Mouse (Mus musculus) myocyte (in vitro differentiated cells): ENCODE measurements around the gene Ube2d1. TPM values are rescaled to one million over a fixed set of nuclear protein-coding genes. Genes with fewer than 3 reads are reported as not detected.

Experiments
- H3K27me3 ChIP-seq: one replicate; pipeline ENCODE4 v1.6.1; 2011; ENCODE audit not compliant: control insufficient read depth, insufficient read depth, insufficient read length
- H3K36me3 ChIP-seq: one replicate; pipeline ENCODE4 v1.6.1; 2011; ENCODE audit not compliant: control insufficient read depth, insufficient read depth
- H3K4me2 ChIP-seq: one replicate; pipeline ENCODE4 v1.6.1; 2011; ENCODE audit warnings: low read depth, control low read depth
- H3K4me3 ChIP-seq: one replicate; pipeline ENCODE4 v1.5.1; 2011; ENCODE audit warnings: mild to moderate bottlenecking, control low read depth, moderate library complexity
- H3K79me2 ChIP-seq: one replicate; pipeline ENCODE4 v1.6.1; 2011; ENCODE audit not compliant: control insufficient read depth, insufficient read depth
- H3ac ChIP-seq: one replicate; pipeline ENCODE4 v1.6.1; 2011; ENCODE audit not compliant: control insufficient read depth, insufficient read length
- CEBPB ChIP-seq: IDR thresholded peaks from 2 replicates; pipeline ENCODE4 v1.6.1; 2011; ENCODE audit warnings: mild to moderate bottlenecking, moderate library complexity; ENCODE audit not compliant: poor library complexity, insufficient read depth, severe bottlenecking
- E2F4 ChIP-seq: IDR thresholded peaks from one replicate; pipeline ENCODE4 v1.6.1; 2011; ENCODE audit warnings: mild to moderate bottlenecking, control low read depth, moderate library complexity; ENCODE audit not compliant: insufficient read depth
- MAX ChIP-seq: IDR thresholded peaks from one replicate; pipeline ENCODE4 v1.6.1; 2011; ENCODE audit warnings: low read depth, mild to moderate bottlenecking, control low read depth
- MYOD1 ChIP-seq, 3 experiments: IDR thresholded peaks; one replicate each; pipeline ENCODE4 v1.6.1; 2011; ENCODE audit warnings: control low read depth in 2 of 3, low read depth in 2 of 3, mild to moderate bottlenecking in 2 of 3, moderate library complexity in 1 of 3; ENCODE audit not compliant: insufficient read length in 2 of 3, control insufficient read depth in 1 of 3
- MYOG ChIP-seq, 3 experiments: IDR thresholded peaks; one replicate each; pipeline ENCODE4 v1.6.1; 2011; ENCODE audit warnings: control low read depth in 2 of 3, low read depth in 2 of 3, mild to moderate bottlenecking in 2 of 3; ENCODE audit not compliant: insufficient read length in 2 of 3, control insufficient read depth in 1 of 3, insufficient read depth in 1 of 3
- POLR2A ChIP-seq: IDR thresholded peaks from one replicate; pipeline ENCODE4 v1.6.1; 2011; ENCODE audit warnings: low read depth, mild to moderate bottlenecking, control low read depth, moderate library complexity; ENCODE audit not compliant: insufficient read length
- POLR2AphosphoS2 ChIP-seq: IDR thresholded peaks from one replicate; pipeline ENCODE4 v1.6.1; 2011; ENCODE audit warnings: low read depth, control low read depth; ENCODE audit not compliant: insufficient read length
- REST ChIP-seq: IDR thresholded peaks from one replicate; pipeline ENCODE4 v1.6.1; 2011; ENCODE audit warnings: mild to moderate bottlenecking, control low read depth, moderate library complexity; ENCODE audit not compliant: insufficient read depth, insufficient read length
- SRF ChIP-seq: IDR thresholded peaks from one replicate; pipeline ENCODE4 v1.6.1; 2011; ENCODE audit warnings: low read depth; ENCODE audit not compliant: control insufficient read depth, insufficient read length
- TCF12 ChIP-seq: IDR thresholded peaks from one replicate; pipeline ENCODE4 v1.6.1; 2011; ENCODE audit warnings: mild to moderate bottlenecking, control low read depth; ENCODE audit not compliant: poor library complexity, insufficient read depth, severe bottlenecking
- TCF3 ChIP-seq: IDR thresholded peaks from one replicate; pipeline ENCODE4 v1.6.1; 2011; ENCODE audit warnings: low read depth, control low read depth; ENCODE audit not compliant: insufficient read length
- USF1 ChIP-seq: IDR thresholded peaks from one replicate; pipeline ENCODE4 v1.6.1; 2011; ENCODE audit warnings: low read depth, mild to moderate bottlenecking, control low read depth, moderate library complexity
- polyA plus RNA-seq: library from polyadenylated mRNA; unstranded; fragments of >200 nt; fragmentation: generic; extraction: Trizol; gene quantifications from one replicate; pipeline ENCODE4 v1.2.1, GENCODE M21; 2012; ENCODE audit warnings: missing spikeins

Ube2d1 gene
- polyA plus RNA-seq, 1 experiment: 69.3 TPM

DNA sequence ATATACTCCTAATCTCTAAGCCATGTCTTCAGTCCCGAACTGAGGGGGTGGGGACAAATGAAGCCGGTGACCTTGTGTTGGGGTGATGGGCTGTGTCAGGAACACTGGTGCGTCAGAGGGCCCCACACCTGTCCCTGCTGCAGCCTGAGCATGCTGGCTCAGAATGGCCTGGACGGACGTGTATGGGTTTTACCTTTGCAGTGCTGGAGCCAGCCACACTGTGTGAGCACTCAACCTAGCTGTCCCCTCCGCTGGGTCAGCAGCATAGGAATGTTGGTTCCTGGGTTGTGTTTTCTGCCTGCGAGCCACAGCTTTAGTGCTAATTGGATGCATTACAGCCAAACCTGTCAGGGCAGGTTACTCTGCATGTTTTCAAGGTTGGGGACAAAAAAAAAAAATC, 41.1 kb upstream of the Ube2d1 start:
- no peak overlapping the region for H3ac ChIP-seq
- no peaks in the 10 kb centered on the region for H3K27me3 ChIP-seq
- peaks cover 9% of the 10 kb centered on the region for H3K36me3 ChIP-seq
- no peak for TF ChIP-seq MYOD1 (IDR thresholded peaks at IDR 0.05; ENCODE audit: control insufficient read depth in 1 of 3, insufficient read length in 2 of 3, low read depth in 2 of 3)
- TF ChIP-seq MYOG (IDR thresholded peaks at IDR 0.05; ENCODE audit: control insufficient read depth in 1 of 3, insufficient read depth in 1 of 3, insufficient read length in 2 of 3, low read depth in 2 of 3): no peak
- TF ChIP-seq CEBPB: no peak
- TF ChIP-seq REST: no peak
- TF ChIP-seq MAX: no peak
- TF ChIP-seq E2F4: no peak
- no peak for TF ChIP-seq USF1
- no peak for TF ChIP-seq TCF12
- no peak for TF ChIP-seq POLR2A
- no peak for TF ChIP-seq SRF
- no peak for TF ChIP-seq TCF3
- TF ChIP-seq POLR2AphosphoS2: no peak
- H3K4me3 ChIP-seq: no peak overlapping the region
- no peak overlapping the region for H3K4me2 ChIP-seq
- H3K79me2 ChIP-seq: no peaks in the 10 kb centered on the region

DNA sequence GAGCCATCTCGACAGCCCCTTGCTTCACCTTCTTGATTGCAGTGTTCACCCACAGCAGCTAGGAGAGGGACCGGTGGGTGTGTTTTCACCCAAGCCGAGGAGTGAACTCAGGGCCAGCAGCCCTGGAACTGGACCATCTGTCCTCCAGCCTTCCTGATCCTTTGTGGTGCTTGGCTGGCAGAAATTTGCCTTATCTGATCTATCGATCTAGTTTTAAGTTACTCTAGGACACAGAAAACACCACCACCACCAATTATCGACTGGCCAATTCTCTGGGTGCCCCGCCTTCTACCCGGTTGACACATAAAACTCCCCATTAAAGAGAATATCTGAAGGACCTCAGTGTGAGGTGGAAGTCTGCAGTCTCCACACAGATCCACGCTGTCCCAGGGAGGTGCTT, 38.6 kb upstream of the Ube2d1 start:
- Histone ChIP-seq H3K36me3 (no peaks in the 10 kb centered on the region), H3K4me3 (no peak overlapping the region), H3K79me2 (no peaks in the 10 kb centered on the region), H3K4me2 (no peak overlapping the region), H3ac (no peak overlapping the region), H3K27me3 (no peaks in the 10 kb centered on the region)
- TF ChIP-seq REST (no peak), MAX (no peak), MYOD1 (IDR thresholded peaks at IDR 0.05; ENCODE audit: control insufficient read depth in 1 of 3, insufficient read length in 2 of 3, low read depth in 2 of 3) (no peak), POLR2AphosphoS2 (no peak), USF1 (no peak), SRF (no peak), TCF12 (no peak), CEBPB (no peak), TCF3 (no peak), E2F4 (no peak), POLR2A (no peak), MYOG (IDR thresholded peaks at IDR 0.05; ENCODE audit: control insufficient read depth in 1 of 3, insufficient read depth in 1 of 3, insufficient read length in 2 of 3, low read depth in 2 of 3) (no peak)

DNA sequence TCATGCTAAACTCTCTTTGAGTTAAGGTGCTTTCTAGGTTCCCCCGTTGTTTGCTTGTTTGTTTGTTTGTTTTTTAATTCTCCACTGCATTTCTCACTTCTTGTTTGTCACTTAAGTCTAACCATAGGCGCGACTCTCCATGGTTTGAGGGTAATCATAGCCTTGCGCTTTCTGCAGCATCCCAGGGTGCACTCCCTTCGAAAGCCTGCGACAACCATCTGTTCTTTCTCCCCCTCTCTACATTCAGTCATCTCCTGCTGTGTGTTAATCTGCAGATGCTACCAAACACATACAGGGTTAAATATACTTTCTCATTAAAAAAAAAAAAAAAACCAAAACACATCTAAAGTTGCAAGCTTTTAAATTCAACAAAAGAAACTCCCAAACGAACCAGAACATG, 31.4 kb upstream of the Ube2d1 start:
- TF ChIP-seq TCF3: no peak
- TF ChIP-seq REST: no peak
- no peak for TF ChIP-seq MYOG (IDR thresholded peaks at IDR 0.05; ENCODE audit: control insufficient read depth in 1 of 3, insufficient read depth in 1 of 3, insufficient read length in 2 of 3, low read depth in 2 of 3)
- TF ChIP-seq MYOD1 (IDR thresholded peaks at IDR 0.05; ENCODE audit: control insufficient read depth in 1 of 3, insufficient read length in 2 of 3, low read depth in 2 of 3): no peak
- TF ChIP-seq E2F4: no peak
- TF ChIP-seq SRF: no peak
- TF ChIP-seq POLR2A: no peak
- no peak for TF ChIP-seq CEBPB
- no peak for TF ChIP-seq TCF12
- Histone ChIP-seq H3K79me2 (no peaks in the 10 kb centered on the region), H3K4me3 (no peak overlapping the region), H3K27me3 (no peaks in the 10 kb centered on the region), H3ac (no peak overlapping the region), H3K36me3 (no peaks in the 10 kb centered on the region), H3K4me2 (no peak overlapping the region)

DNA sequence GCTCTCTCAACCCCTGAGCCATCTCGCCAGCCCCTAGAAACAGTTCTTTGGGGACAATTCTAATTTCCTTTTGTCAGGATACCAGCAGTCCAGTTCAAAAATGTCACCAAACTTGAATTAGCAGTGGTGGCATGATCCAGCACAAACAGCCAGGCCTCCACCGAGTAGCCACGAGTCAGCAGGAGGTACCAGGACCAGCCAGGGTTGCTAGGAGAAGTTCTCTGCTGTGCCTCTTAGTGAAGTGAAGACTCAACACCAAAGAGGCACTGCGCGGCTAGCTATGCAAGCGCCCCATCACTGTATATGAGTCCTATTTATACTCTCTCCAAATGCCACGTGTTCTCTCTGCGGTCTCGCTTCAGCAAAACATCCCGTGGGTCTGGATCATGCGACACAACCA, 31.0 kb upstream of the Ube2d1 start:
- Histone ChIP-seq H3K27me3 (no peaks in the 10 kb centered on the region), H3K4me3 (no peak overlapping the region), H3K79me2 (no peaks in the 10 kb centered on the region), H3K4me2 (no peak overlapping the region), H3K36me3 (no peaks in the 10 kb centered on the region), H3ac (no peak overlapping the region)
- TF ChIP-seq MYOD1 (IDR thresholded peaks at IDR 0.05; ENCODE audit: control insufficient read depth in 1 of 3, insufficient read length in 2 of 3, low read depth in 2 of 3): no peak
- TF ChIP-seq TCF3: no peak
- TF ChIP-seq POLR2AphosphoS2: no peak
- TF ChIP-seq E2F4: no peak
- no peak for TF ChIP-seq TCF12
- no peak for TF ChIP-seq REST

DNA sequence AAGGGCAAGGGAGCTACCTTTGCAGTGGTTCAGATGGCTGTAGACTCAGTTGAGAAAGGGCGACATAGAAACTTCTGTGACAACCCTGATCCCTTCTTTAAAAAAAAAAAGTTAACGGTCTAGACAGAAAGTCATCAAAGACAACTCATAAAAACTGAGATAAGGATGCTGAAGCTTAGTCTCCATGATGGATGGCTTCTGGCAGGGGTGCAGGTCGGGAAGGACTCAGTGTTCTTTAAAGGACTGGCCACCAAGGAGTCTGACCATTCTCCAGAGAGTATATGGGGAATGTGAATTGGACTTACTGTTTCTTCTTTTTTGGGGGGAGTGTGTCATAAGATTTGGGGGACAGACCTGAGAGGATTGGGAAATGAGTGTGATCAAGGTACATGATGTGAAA, 29.5 kb upstream of the Ube2d1 start:
- Histone ChIP-seq H3ac (no peak overlapping the region), H3K4me3 (no peak overlapping the region), H3K4me2 (peak overlapping the region; percentile 24), H3K36me3 (no peaks in the 10 kb centered on the region), H3K79me2 (no peaks in the 10 kb centered on the region), H3K27me3 (no peaks in the 10 kb centered on the region)
- TF ChIP-seq MAX: no peak
- TF ChIP-seq SRF: no peak
- no peak for TF ChIP-seq POLR2A
- no peak for TF ChIP-seq USF1
- TF ChIP-seq MYOD1 (IDR thresholded peaks at IDR 0.05; ENCODE audit: control insufficient read depth in 1 of 3, insufficient read length in 2 of 3, low read depth in 2 of 3): no peak
